In genomic region chr15:100066702-100067101, GRCm38 (mm10) we compare ENCODE assay signal across 13 mouse cellular contexts. TPM values are rescaled to one million over a fixed set of nuclear protein-coding genes. Genes with fewer than 3 reads are reported as not detected.
DNase-seq lines count a peak whose midpoint lies in the region; ATAC-seq and TF ChIP-seq lines count a peak whose summit lies in the region.
"Had no signal": no experiment of that assay in that cellular context is flagged by ENCODE, and none has a peak within 500 bp of the region (broad histone marks: within the 10 kb centered on the region; RNA-seq: fewer than 3 reads in every experiment).

No protein-coding gene starts in this region.

- TF ChIP-seq RAD21 in CH12.LX (IDR thresholded peaks at IDR 0.05; ENCODE audit: low read depth, low read length) = no peak

- H3K4me2 ChIP-seq in heart, embryonic 16.5 days (ENCODE audit: low read depth, low read length) = peak overlapping the region; percentile 33
- no peak overlapping the region for H3K4me2 ChIP-seq in heart, embryonic 12.5 days
- peak overlapping the region; percentile 52 for H3K4me2 ChIP-seq in CH12.LX (ENCODE audit: insufficient read depth, low read depth, poor library complexity, severe bottlenecking)
- peak overlapping the region; percentile 21; the same call in 1 of the 2 replicates for H3K4me2 ChIP-seq in forebrain, embryonic 16.5 days (ENCODE audit: low read length)
- no peak overlapping the region for H3K4me2 ChIP-seq in kidney, embryonic 15.5 days
- H3K4me2 ChIP-seq: limb, embryonic 12.5 days had no signal

- H3K27me3 ChIP-seq in heart, embryonic 16.5 days (ENCODE audit: control insufficient read depth, insufficient read depth, low read length) = no peaks in the 10 kb centered on the region
- H3K27me3 ChIP-seq in heart, embryonic 12.5 days (replicated peaks) = no peaks in the 10 kb centered on the region
- no peaks in the 10 kb centered on the region for H3K27me3 ChIP-seq in CH12.LX (replicated peaks)
- H3K27me3 ChIP-seq in forebrain, embryonic 16.5 days (replicated peaks; ENCODE audit: control insufficient read depth, insufficient read depth, low read length) = no peaks in the 10 kb centered on the region
- no peaks in the 10 kb centered on the region for H3K27me3 ChIP-seq in kidney, embryonic 15.5 days
- H3K27me3 ChIP-seq: limb, embryonic 12.5 days had no signal

- no peaks in the 10 kb centered on the region for H3K9me3 ChIP-seq in heart, embryonic 16.5 days (replicated peaks; ENCODE audit: control insufficient read depth, low read length)
- no peaks in the 10 kb centered on the region for H3K9me3 ChIP-seq in heart, embryonic 12.5 days (replicated peaks)
- no peaks in the 10 kb centered on the region for H3K9me3 ChIP-seq in CH12.LX (replicated peaks; ENCODE audit: low read length)
- no peaks in the 10 kb centered on the region for H3K9me3 ChIP-seq in forebrain, embryonic 16.5 days (ENCODE audit: control insufficient read depth, low read length)
- no peaks in the 10 kb centered on the region for H3K9me3 ChIP-seq in kidney, embryonic 15.5 days (replicated peaks)
- H3K9me3 ChIP-seq: limb, embryonic 12.5 days had no signal

- peaks cover 18% of the 10 kb centered on the region for H3K4me1 ChIP-seq in heart, embryonic 16.5 days (ENCODE audit: control insufficient read depth, insufficient read depth, low read length)
- peaks cover 29% of the 10 kb centered on the region for H3K4me1 ChIP-seq in heart, embryonic 12.5 days (replicated peaks)
- peaks cover 15 to 56% of the 10 kb centered on the region in 2 experiments for H3K4me1 ChIP-seq in CH12.LX (ENCODE audit: control insufficient read depth in 1 of 2, insufficient read depth in 2 of 2)
- peaks cover 9% of the 10 kb centered on the region for H3K4me1 ChIP-seq in forebrain, embryonic 16.5 days (replicated peaks; ENCODE audit: control insufficient read depth, insufficient read depth, low read length)
- peaks cover 30% of the 10 kb centered on the region for H3K4me1 ChIP-seq in kidney, embryonic 15.5 days

- no peak for ATAC-seq in heart, embryonic 16.5 days (replicated peaks; ENCODE audit: extremely low read depth, insufficient read depth, low FRiP score)
- no peak for ATAC-seq in heart, embryonic 12.5 days (ENCODE audit: insufficient number of reproducible peaks, low FRiP score)
- ATAC-seq in forebrain, embryonic 16.5 days = peak; percentile 57; the same call in 1 of the 2 replicates
- ATAC-seq in kidney, embryonic 15.5 days (replicated peaks; ENCODE audit: low FRiP score) = no peak

- H3K4me3 ChIP-seq in heart, embryonic 16.5 days (ENCODE audit: low read length) = no peak overlapping the region
- no peak overlapping the region for H3K4me3 ChIP-seq in heart, embryonic 12.5 days
- no peak overlapping the region for H3K4me3 ChIP-seq in CH12.LX (replicated peaks in 1 of 3; ENCODE audit: low read depth in 2 of 3, low read length in 2 of 3, poor library complexity in 1 of 3)
- H3K4me3 ChIP-seq in forebrain, embryonic 16.5 days (replicated peaks; ENCODE audit: low read length) = no peak overlapping the region
- H3K4me3 ChIP-seq in kidney, embryonic 15.5 days (replicated peaks) = no peak overlapping the region
- H3K4me3 ChIP-seq: limb, embryonic 12.5 days; myocyte had no signal

- no peak for DNase-seq in CH12.LX (ENCODE audit: extremely low read depth)
- no peak for DNase-seq in layer of hippocampus, postnatal 10 days (ENCODE audit: low spot score in 2 of 2)
- no peak for DNase-seq in adrenal gland, adult 8-10 months
- no peak for DNase-seq in adrenal gland, postnatal 4 days (ENCODE audit: low spot score in 2 of 2)
- DNase-seq: cerebellum, postnatal 10 days; gastrocnemius, postnatal 14 days; right cerebral cortex, postnatal 4 days had no signal

- H3K27ac ChIP-seq in heart, embryonic 16.5 days (ENCODE audit: low read length) = no peak overlapping the region; the same call in 1 of the 2 replicates
- no peak overlapping the region for H3K27ac ChIP-seq in heart, embryonic 12.5 days (ENCODE audit: poor library complexity, severe bottlenecking)
- no peak overlapping the region for H3K27ac ChIP-seq in CH12.LX (ENCODE audit: insufficient read depth, low read depth)
- H3K27ac ChIP-seq in forebrain, embryonic 16.5 days (ENCODE audit: low read length) = peak overlapping the region; percentile 16; the same call in 1 of the 2 replicates
- H3K27ac ChIP-seq in kidney, embryonic 15.5 days = peak overlapping the region; percentile 64; the same call in 1 of the 2 replicates
- H3K27ac ChIP-seq: limb, embryonic 12.5 days had no signal

- dilution Hi-C loops in CH12.LX (cut with MboI; ENCODE audit: extremely low pct_ligation_motif_present, extremely low pct_unique_long_range_greater_than_20kb, low sequenced_read_pairs) = no loop called here

- 0 out of 2 replicates have a peak, but pooled peaks cover 6% of the 10 kb centered on the region for H3K79me2 ChIP-seq in CH12.LX (replicated peaks; ENCODE audit: control insufficient read depth, extremely low read depth, insufficient read depth, poor library complexity, severe bottlenecking)

- no peak for TF ChIP-seq EP300 in CH12.LX (IDR thresholded peaks at IDR 0.05; ENCODE audit: low read length)

- 0 out of 2 replicates have a peak overlapping the region, but pooled peaks have one; percentile 24 for H3K9ac ChIP-seq in heart, embryonic 16.5 days (ENCODE audit: low read length)
- H3K9ac ChIP-seq in heart, embryonic 12.5 days = no peak overlapping the region
- 0 out of 2 replicates have a peak overlapping the region, but pooled peaks have one; percentile 5 for H3K9ac ChIP-seq in CH12.LX (ENCODE audit: insufficient read depth, low read depth)
- no peak overlapping the region for H3K9ac ChIP-seq in forebrain, embryonic 16.5 days (replicated peaks; ENCODE audit: low read depth, low read length)
- H3K9ac ChIP-seq in kidney, embryonic 15.5 days = no peak overlapping the region
- H3K9ac ChIP-seq: limb, embryonic 12.5 days had no signal

- TF ChIP-seq POLR2A in CH12.LX (IDR thresholded peaks at IDR 0.05; ENCODE audit: low read depth, low read length) = no peak

- WGBS in heart, embryonic 16.5 days = 65% methylated on average over 9 of the region's 9 CpGs
- WGBS in heart, embryonic 12.5 days = 71% methylated on average over 9 of the region's 9 CpGs
- WGBS in forebrain, embryonic 16.5 days = 18% methylated on average over 9 of the region's 9 CpGs
- 43% methylated on average over 9 of the region's 9 CpGs for WGBS in kidney, embryonic 15.5 days

- in situ Hi-C loops in CH12.LX (cut with MboI; ENCODE audit: low pct_ligation_motif_present, low pct_unique_long_range_greater_than_20kb, low sequenced_read_pairs) = no loop called here

- no peaks in the 10 kb centered on the region for H3K36me3 ChIP-seq in heart, embryonic 16.5 days (ENCODE audit: control insufficient read depth, insufficient read depth)
- H3K36me3 ChIP-seq in heart, embryonic 12.5 days = peaks cover 3% of the 10 kb centered on the region; the same call in 1 of the 2 replicates
- peaks cover 3 to 25% of the 10 kb centered on the region in 2 experiments for H3K36me3 ChIP-seq in CH12.LX (replicated peaks in 1 of 2; ENCODE audit: control insufficient read depth in 1 of 2, insufficient read depth in 1 of 2, low read length in 1 of 2)
- H3K36me3 ChIP-seq in forebrain, embryonic 16.5 days (ENCODE audit: control insufficient read depth, insufficient read depth) = no peaks in the 10 kb centered on the region
- H3K36me3 ChIP-seq in kidney, embryonic 15.5 days = no peaks in the 10 kb centered on the region
- H3K36me3 ChIP-seq: limb, embryonic 12.5 days had no signal

- TF ChIP-seq CTCF in CH12.LX (conservative IDR thresholded peaks at IDR 0.05 in 1 of 2, IDR thresholded peaks at IDR 0.05 in 1 of 2; ENCODE audit: low read depth in 2 of 2, low read length in 2 of 2) = no peak

TF ChIP-seq in CH12.LX, 34 proteins besides CTCF, POLR2A, EP300 and RAD21:
- TF ChIP-seq JUND (conservative IDR thresholded peaks at IDR 0.05; ENCODE audit: low read depth, low read length) (no peak), BHLHE40 (IDR thresholded peaks at IDR 0.05; ENCODE audit: low read depth, low read length) (peak; percentile 65), ETS1 (conservative IDR thresholded peaks at IDR 0.05; ENCODE audit: low read depth, low read length) (peak; percentile 19; the same call in 1 of the 2 replicates), SIN3A (IDR thresholded peaks at IDR 0.05; ENCODE audit: low read length) (peak; percentile 68), MEF2A (IDR thresholded peaks at IDR 0.05; ENCODE audit: borderline replicate concordance, low read depth, low read length) (peak; percentile 55; the same call in 1 of the 2 replicates), IRF4 (IDR thresholded peaks at IDR 0.05; ENCODE audit: low read depth, low read length) (no peak), HCFC1 (IDR thresholded peaks at IDR 0.05; ENCODE audit: low read depth, low read length) (no peak), MAX (IDR thresholded peaks at IDR 0.05; ENCODE audit: low read length) (peak; percentile 51), MYC (IDR thresholded peaks at IDR 0.05; ENCODE audit: low read depth, low read length) (0 out of 2 replicates have a peak, but pooled peaks have one; percentile 15), MAFK (IDR thresholded peaks at IDR 0.05; ENCODE audit: insufficient replicate concordance, low read length) (0 out of 2 replicates have a peak, but pooled peaks have one; percentile 24), NRF1 (IDR thresholded peaks at IDR 0.05; ENCODE audit: low read depth, low read length) (peak; percentile 49), MXI1 (IDR thresholded peaks at IDR 0.05; ENCODE audit: low read depth, low read length) (peak; percentile 46; the same call in 1 of the 2 replicates)

RNA-seq across cellular contexts. Expression of gene Dip2b, which starts 28.2 kb away (rescaled TPM):
- polyA plus RNA-seq in heart, embryonic 16.5 days (2015; fragmentation: Nextera tagmentation; extraction: Ambion mirVana) = 14.0 and 14.1 TPM in 2 replicates
- 16.3 and 18.6 TPM in 2 replicates for polyA plus RNA-seq in heart, embryonic 12.5 days (2016; fragmentation: Nextera tagmentation; extraction: Ambion mirVana)
- total RNA-seq in CH12.LX (2012; rRNA removed) (15.1 and 16.7 TPM in 2 replicates), CH12.LX (2014; rRNA removed) (13.0 and 15.7 TPM in 2 replicates)
- 14.3 and 18.2 TPM in 2 replicates for polyA plus RNA-seq in CH12.LX (2012; ENCODE audit: insufficient read length, low read depth)
- polyA plus RNA-seq in forebrain, embryonic 16.5 days (2015; fragmentation: Nextera tagmentation; extraction: Ambion mirVana) = 19.2 and 21.1 TPM in 2 replicates
- polyA plus RNA-seq in kidney, embryonic 15.5 days (2015; fragmentation: Nextera tagmentation; extraction: Ambion mirVana) = 10.4 and 11.6 TPM in 2 replicates
- 10 to 100 TPM; 48.7 to 51.0 TPM for total RNA-seq in layer of hippocampus, postnatal 10 days (2021)
- total RNA-seq in adrenal gland, adult 8-10 months (2022) = 10 to 100 TPM; 16.5 to 22.5 (median 20.2) TPM
- 10 to 100 TPM; 32.2 to 33.0 TPM for total RNA-seq in adrenal gland, postnatal 4 days (2021)

Comparison
In these comparisons a context has a peak if more than half of its experiments do, and no peak if none do; other contexts are left out.
1. H3K4me2 ChIP-seq: peak in heart, embryonic 16.5 days (single experiment), CH12.LX (single experiment) and forebrain, embryonic 16.5 days (single experiment); none in heart, embryonic 12.5 days (single experiment) and kidney, embryonic 15.5 days (single experiment).
2. H3K9ac ChIP-seq: peak in heart, embryonic 16.5 days (single experiment) and CH12.LX (single experiment); none in heart, embryonic 12.5 days (single experiment), forebrain, embryonic 16.5 days (single experiment) and kidney, embryonic 15.5 days (single experiment).
3. H3K27ac ChIP-seq: peak in forebrain, embryonic 16.5 days (single experiment) and kidney, embryonic 15.5 days (single experiment); none in heart, embryonic 16.5 days (single experiment), heart, embryonic 12.5 days (single experiment) and CH12.LX (single experiment).